Mouse (Mus musculus) heart, postnatal 0 days (tissue): ENCODE measurements around the gene Mccc2.
"Not testable (repeated sequence)": the region's sequence is repeated elsewhere in the genome, so short reads cannot be mapped to it uniquely, and the experiment has no call there.

Experiments used
- CTCF ChIP-seq: IDR thresholded peaks from 2 replicates; pipeline ENCODE4 v1.5.1; 2016; ENCODE audit warnings: antibody characterized with exemption, control low read depth, low read depth
- EP300 ChIP-seq: IDR thresholded peaks from 2 replicates; pipeline ENCODE4 v1.6.1; 2016; ENCODE audit warnings: antibody characterized with exemption, low read depth

DNA sequence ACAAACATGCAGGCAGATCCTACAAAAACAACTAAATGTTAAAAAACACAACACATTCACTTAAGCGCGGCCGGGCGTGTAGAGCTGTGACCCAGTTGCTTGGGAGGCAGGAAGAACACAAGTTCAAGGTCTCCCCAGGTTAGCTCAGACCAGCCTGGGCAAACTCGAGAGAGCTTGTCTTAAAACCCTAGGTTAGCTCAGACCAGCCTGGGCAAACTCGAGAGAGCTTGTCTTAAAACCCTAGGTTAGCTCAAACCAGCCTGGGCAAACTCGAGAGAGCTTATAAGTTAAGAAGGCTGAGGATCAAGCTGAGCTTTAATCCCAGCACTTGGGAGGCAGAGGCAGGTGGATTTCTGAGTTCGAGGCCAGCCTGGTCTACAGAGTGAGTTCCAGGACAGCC lies 42.3 kb upstream of the Mccc2 start:
- not testable (repeated sequence) for TF ChIP-seq CTCF, EP300
